In genomic region chr2:31245051-31245450, GRCm38 (mm10) we compare ENCODE assay signal across 8 mouse cellular contexts. TPM values are rescaled to one million over a fixed set of nuclear protein-coding genes. Genes with fewer than 3 reads are reported as not detected.
DNase-seq lines count a peak whose midpoint lies in the region; ATAC-seq and TF ChIP-seq lines count a peak whose summit lies in the region.

No protein-coding gene starts in this region.

- H3K4me1 ChIP-seq in forebrain, embryonic 10.5 days = peaks cover 66% of the 10 kb centered on the region
- peaks cover 30% of the 10 kb centered on the region for H3K4me1 ChIP-seq in intestine, embryonic 15.5 days (replicated peaks)
- peaks cover 47% of the 10 kb centered on the region for H3K4me1 ChIP-seq in neural tube, embryonic 13.5 days (replicated peaks)

- 14% methylated on average over 5 of the region's 5 CpGs for WGBS in forebrain, embryonic 10.5 days
- whole genome bisulfite sequencing in intestine, embryonic 15.5 days = 15% methylated on average over 5 of the region's 5 CpGs
- WGBS in neural tube, embryonic 13.5 days = 16% methylated on average over 5 of the region's 5 CpGs

- no peak for TF ChIP-seq CTCF in left cerebral cortex, adult 2 months (IDR thresholded peaks at IDR 0.05)

- peak overlapping the region; percentile 78 for H3K4me3 ChIP-seq in left cerebral cortex, adult 2 months
- peak overlapping the region; percentile 93 for H3K4me3 ChIP-seq in forebrain, embryonic 10.5 days
- H3K4me3 ChIP-seq in intestine, embryonic 15.5 days (replicated peaks) = peak overlapping the region; percentile 81
- H3K4me3 ChIP-seq in neural tube, embryonic 13.5 days = peak overlapping the region; percentile 97

- H3K9me3 ChIP-seq in forebrain, embryonic 10.5 days = no peaks in the 10 kb centered on the region
- H3K9me3 ChIP-seq in intestine, embryonic 15.5 days = no peaks in the 10 kb centered on the region
- H3K9me3 ChIP-seq in neural tube, embryonic 13.5 days = no peaks in the 10 kb centered on the region

- DNase-seq in left cerebral cortex, adult 2 months (ENCODE audit: extremely low spot score in 1 of 2, low spot score in 2 of 2) = no peak
- DNase-seq in left cerebral cortex, postnatal 10 days (ENCODE audit: extremely low spot score in 1 of 2, low spot score in 2 of 2) = no peak
- no peak for DNase-seq in forebrain, embryonic 10.5 days (ENCODE audit: extremely low spot score, low spot score)
- DNase-seq in layer of hippocampus, adult 18-20 months (ENCODE audit: low spot score in 2 of 2) = no peak
- DNase-seq in retina, postnatal 1 day = no peak
- no peak for DNase-seq in spleen, postnatal 4 days (ENCODE audit: low spot score in 2 of 2)

- H3K9ac ChIP-seq in intestine, embryonic 15.5 days = peak overlapping the region; percentile 79
- peak overlapping the region; percentile 99 for H3K9ac ChIP-seq in neural tube, embryonic 13.5 days

- peak overlapping the region; percentile 72 for H3K27ac ChIP-seq in left cerebral cortex, adult 2 months
- peak overlapping the region; percentile 95 for H3K27ac ChIP-seq in forebrain, embryonic 10.5 days
- no peak overlapping the region for H3K27ac ChIP-seq in intestine, embryonic 15.5 days
- H3K27ac ChIP-seq in neural tube, embryonic 13.5 days (replicated peaks) = peak overlapping the region; percentile 91

- H3K4me2 ChIP-seq in intestine, embryonic 15.5 days (replicated peaks) = peak overlapping the region; percentile 97
- H3K4me2 ChIP-seq in neural tube, embryonic 13.5 days = peak overlapping the region; percentile 89

- intact Hi-C loops in left cerebral cortex, adult 2 months (cut with DNase I) = no loop called here
- intact Hi-C loops in left cerebral cortex, postnatal 10 days (cut with DNase I) = loop anchor here (2.0 kb wide), 1 partner anchor 46 kb away; no protein-coding TSS in a partner anchor

- H3K27me3 ChIP-seq in forebrain, embryonic 10.5 days (ENCODE audit: poor library complexity, severe bottlenecking) = peaks cover 68% of the 10 kb centered on the region
- peaks cover 4% of the 10 kb centered on the region; the same call in 1 of the 2 replicates for H3K27me3 ChIP-seq in intestine, embryonic 15.5 days (replicated peaks)
- peaks cover 15% of the 10 kb centered on the region for H3K27me3 ChIP-seq in neural tube, embryonic 13.5 days

- no peak; the same call in 1 of the 2 replicates for ATAC-seq in intestine, embryonic 15.5 days
- 0 out of 2 replicates have a peak, but pooled peaks have one; percentile 2 for ATAC-seq in neural tube, embryonic 13.5 days (ENCODE audit: low read depth)

- H3K36me3 ChIP-seq in forebrain, embryonic 10.5 days (replicated peaks) = peaks cover 20% of the 10 kb centered on the region
- H3K36me3 ChIP-seq in intestine, embryonic 15.5 days = no peaks in the 10 kb centered on the region
- peaks cover 16% of the 10 kb centered on the region; the same call in 1 of the 2 replicates for H3K36me3 ChIP-seq in neural tube, embryonic 13.5 days

RNA-seq across cellular contexts. Expression of gene Ncs1, which starts 0.6 kb away (rescaled TPM):
- 100 to 1,000 TPM; 217 to 242 TPM for total RNA-seq in left cerebral cortex, adult 2 months (2021)
- total RNA-seq in left cerebral cortex, postnatal 10 days (2021) = 100 to 1,000 TPM; 151 to 156 TPM
- polyA plus RNA-seq in forebrain, embryonic 10.5 days (2016; fragmentation: Nextera tagmentation; extraction: Ambion mirVana) = 43.3 and 47.8 TPM in 2 replicates
- polyA plus RNA-seq in intestine, embryonic 15.5 days (2015; fragmentation: Nextera tagmentation; extraction: Ambion mirVana) = 23.9 and 25.0 TPM in 2 replicates
- polyA plus RNA-seq in neural tube, embryonic 13.5 days (2015; fragmentation: Nextera tagmentation; extraction: Ambion mirVana) = 137 and 153 TPM in 2 replicates
- 100 to 1,000 TPM; 298 to 317 TPM for total RNA-seq in layer of hippocampus, adult 18-20 months (2021)
